Mouse (Mus musculus): ENCODE measurements around the gene Cdc73. TPM values are rescaled to one million over a fixed set of nuclear protein-coding genes. Genes with fewer than 3 reads are reported as not detected.

Gene Cdc73
- polyA plus RNA-seq, 1 experiment from 2014 or later: 26.5 TPM

DNA sequence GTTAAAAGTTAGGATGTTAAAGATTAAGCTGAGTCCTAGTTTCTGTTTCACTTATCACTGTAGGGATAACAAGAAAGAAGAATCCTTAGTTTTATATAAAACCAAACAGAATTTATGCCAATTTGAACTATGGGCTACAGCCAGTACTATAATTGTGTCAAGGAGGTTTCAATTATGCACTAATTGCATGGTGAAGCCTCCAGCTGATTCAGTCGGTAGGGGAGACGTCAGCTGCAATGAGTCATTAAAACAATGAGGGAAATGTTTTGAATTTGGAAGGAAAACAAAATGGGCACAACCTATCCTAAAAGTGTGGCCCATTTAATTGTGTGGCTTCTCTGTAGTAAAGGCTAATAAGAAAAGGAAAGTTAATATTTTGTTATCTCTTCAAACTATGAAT is 82.9 kb downstream of the Cdc73 start:
- ATAC-seq (ENCODE audit: insufficient read depth, low FRiP score, low read depth): no peak
- 0 out of 2 replicates have a peak, but pooled peaks cover 3% of the 10 kb centered on the region for H3K36me3 ChIP-seq
- no peak overlapping the region for H3K4me3 ChIP-seq (replicated peaks)
- no peaks in the 10 kb centered on the region for H3K27me3 ChIP-seq (replicated peaks)
- H3K4me1 ChIP-seq: no peaks in the 10 kb centered on the region
- no peaks in the 10 kb centered on the region for H3K9me3 ChIP-seq
- no peak overlapping the region for H3K9ac ChIP-seq
- H3K4me2 ChIP-seq: no peak overlapping the region
- 75% methylated on average over 2 of the region's 2 CpGs for WGBS
- no peak overlapping the region for H3K27ac ChIP-seq

DNA sequence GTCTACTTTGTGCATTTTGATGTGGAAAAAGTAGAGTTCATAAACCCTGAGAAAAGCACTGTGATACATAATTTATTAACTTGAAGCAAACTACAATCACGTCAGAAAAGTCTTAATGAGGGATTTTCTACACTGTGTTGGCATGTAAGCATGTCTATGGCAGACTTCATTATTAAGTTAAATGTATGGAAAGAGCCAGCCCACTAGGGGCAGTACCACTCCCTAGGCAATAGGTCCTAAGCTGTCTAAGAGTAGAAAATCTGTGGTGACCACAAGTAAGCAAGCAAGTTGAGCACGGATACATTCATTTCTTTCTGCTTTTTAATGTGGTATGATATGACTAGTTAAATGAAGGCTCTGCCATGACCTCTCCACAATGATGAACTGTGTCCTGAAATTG is 89.8 kb downstream of the Cdc73 start:
- Histone ChIP-seq H3K36me3 (0 out of 2 replicates have a peak, but pooled peaks cover 3% of the 10 kb centered on the region), H3K27me3 (replicated peaks) (no peaks in the 10 kb centered on the region), H3K27ac (no peak overlapping the region), H3K4me3 (replicated peaks) (no peak overlapping the region), H3K4me1 (no peaks in the 10 kb centered on the region), H3K9me3 (no peaks in the 10 kb centered on the region), H3K9ac (no peak overlapping the region), H3K4me2 (no peak overlapping the region)
- WGBS: 92% methylated on average over 2 of the region's 2 CpGs
- ATAC-seq (ENCODE audit: insufficient read depth, low FRiP score, low read depth): no peak

DNA sequence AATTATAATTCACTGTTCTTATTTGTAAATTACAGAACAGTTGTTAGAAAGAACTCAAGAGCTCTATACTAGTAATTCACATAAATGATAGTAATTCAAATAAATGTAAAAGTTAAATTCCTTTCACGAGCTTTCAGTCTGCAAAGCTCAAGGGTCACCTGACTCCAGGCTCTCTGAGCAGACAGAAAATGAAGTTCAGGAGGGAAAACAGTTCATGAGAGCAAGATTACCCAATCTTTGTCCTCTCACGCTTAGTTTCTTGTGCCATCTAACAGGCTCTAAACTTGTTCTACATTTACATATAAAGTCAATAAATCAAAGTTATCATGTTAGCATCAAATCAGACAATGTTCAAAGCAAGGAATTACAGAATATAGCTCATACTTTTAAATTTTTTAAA is 93.8 kb downstream of the Cdc73 start:
- Histone ChIP-seq H3K27ac (no peak overlapping the region), H3K9me3 (no peaks in the 10 kb centered on the region), H3K27me3 (replicated peaks) (no peaks in the 10 kb centered on the region), H3K4me3 (replicated peaks) (no peak overlapping the region), H3K4me1 (no peaks in the 10 kb centered on the region), H3K9ac (no peak overlapping the region), H3K36me3 (no peaks in the 10 kb centered on the region), H3K4me2 (no peak overlapping the region)
- 78% methylated on average over 2 of the region's 2 CpGs for WGBS
- ATAC-seq (ENCODE audit: insufficient read depth, low FRiP score, low read depth): no peak

DNA sequence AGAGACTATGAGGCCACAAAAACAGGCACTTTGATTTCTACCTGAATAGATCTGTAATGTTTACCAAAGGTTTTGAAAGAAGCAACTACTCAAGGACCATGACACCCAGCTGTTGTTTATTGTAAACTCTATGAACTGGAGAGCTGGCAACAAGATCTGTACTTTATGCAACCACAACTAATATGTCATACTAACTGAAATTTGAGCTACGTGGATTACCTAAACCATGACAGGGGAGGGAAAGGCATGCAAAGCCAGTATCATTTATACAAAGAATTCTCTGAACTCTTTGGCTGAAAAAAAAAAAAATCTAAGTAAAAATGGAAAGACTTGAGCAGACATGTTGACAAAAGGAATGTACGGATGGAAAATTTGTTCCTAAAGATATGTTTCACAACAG is 105.8 kb downstream of the Cdc73 start:
- Histone ChIP-seq H3K4me1 (no peaks in the 10 kb centered on the region), H3K36me3 (no peaks in the 10 kb centered on the region), H3K9ac (no peak overlapping the region), H3K27ac (no peak overlapping the region), H3K4me2 (no peak overlapping the region), H3K27me3 (replicated peaks) (no peaks in the 10 kb centered on the region), H3K9me3 (no peaks in the 10 kb centered on the region), H3K4me3 (replicated peaks) (no peak overlapping the region)
- WGBS: 74% methylated on average over 2 of the region's 2 CpGs
- ATAC-seq (ENCODE audit: insufficient read depth, low FRiP score, low read depth): no peak

DNA sequence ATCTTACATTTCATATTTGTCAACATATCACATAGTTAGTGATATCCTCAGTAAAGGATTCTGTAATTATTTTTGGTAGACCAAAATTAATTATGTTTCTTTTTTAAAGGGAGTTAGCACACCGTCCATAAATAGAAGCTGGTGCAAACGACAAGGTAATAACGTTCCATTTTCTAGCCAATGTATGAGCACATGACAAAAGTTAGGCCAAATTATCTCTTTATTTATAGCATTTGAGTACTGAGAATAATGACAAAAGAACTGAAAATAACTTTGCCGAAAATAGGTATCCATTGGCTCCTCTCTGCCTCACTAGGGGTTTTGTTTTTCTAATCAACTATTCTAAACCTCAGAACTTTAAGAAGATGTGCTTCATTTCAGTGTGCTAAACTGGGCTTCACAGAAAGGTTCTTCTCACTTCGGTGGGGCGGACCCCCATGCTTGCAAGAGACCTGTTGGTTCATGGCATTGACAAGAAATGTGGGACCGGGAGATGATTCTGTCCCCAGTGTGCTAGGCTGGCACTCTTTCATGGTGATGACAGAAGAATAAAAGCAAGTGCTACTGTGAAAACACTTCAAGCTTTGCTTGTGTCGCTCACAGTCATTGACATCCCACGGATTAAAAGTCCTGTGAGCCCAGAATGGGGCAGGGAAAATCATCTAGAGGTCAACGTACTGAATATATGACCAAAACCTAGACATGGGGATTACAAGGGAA is 125.7 kb downstream of the Cdc73 start:
- Histone ChIP-seq H3K27me3 (replicated peaks) (no peaks in the 10 kb centered on the region), H3K4me2 (no peak overlapping the region), H3K4me3 (replicated peaks) (no peak overlapping the region), H3K4me1 (no peaks in the 10 kb centered on the region), H3K9me3 (no peaks in the 10 kb centered on the region), H3K9ac (no peak overlapping the region), H3K36me3 (no peaks in the 10 kb centered on the region), H3K27ac (no peak overlapping the region)
- ATAC-seq (ENCODE audit: insufficient read depth, low FRiP score, low read depth): no peak
- WGBS: 83% methylated on average over 10 of the region's 10 CpGs

DNA sequence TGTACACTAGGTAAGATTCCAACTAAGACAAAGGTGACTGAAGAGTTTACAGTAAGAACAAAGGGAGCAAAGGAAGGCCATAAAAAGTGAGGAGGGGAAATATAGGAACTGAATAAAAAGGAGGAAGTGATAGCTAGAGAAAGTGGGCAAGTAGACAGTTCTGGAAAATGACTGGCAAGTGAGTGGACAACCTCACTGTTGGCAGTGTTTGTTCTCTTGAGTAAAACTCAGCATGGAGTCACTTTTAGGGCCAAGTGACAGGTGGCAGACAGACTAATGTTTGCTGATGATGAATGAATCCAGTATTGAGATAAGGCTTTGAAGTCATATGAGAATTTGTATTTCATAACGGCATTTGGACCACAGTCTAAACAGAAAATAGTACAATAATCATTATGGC is 144.5 kb downstream of the Cdc73 start:
- no peaks in the 10 kb centered on the region for H3K27me3 ChIP-seq (replicated peaks)
- H3K27ac ChIP-seq: no peak overlapping the region
- H3K9ac ChIP-seq: no peak overlapping the region
- WGBS: 62% methylated on average over 1 of the region's 1 CpGs
- no peaks in the 10 kb centered on the region for H3K36me3 ChIP-seq
- H3K9me3 ChIP-seq: no peaks in the 10 kb centered on the region
- no peaks in the 10 kb centered on the region for H3K4me1 ChIP-seq
- no peak for ATAC-seq (ENCODE audit: insufficient read depth, low FRiP score, low read depth)
- no peak overlapping the region for H3K4me3 ChIP-seq (replicated peaks)
- H3K4me2 ChIP-seq: no peak overlapping the region

DNA sequence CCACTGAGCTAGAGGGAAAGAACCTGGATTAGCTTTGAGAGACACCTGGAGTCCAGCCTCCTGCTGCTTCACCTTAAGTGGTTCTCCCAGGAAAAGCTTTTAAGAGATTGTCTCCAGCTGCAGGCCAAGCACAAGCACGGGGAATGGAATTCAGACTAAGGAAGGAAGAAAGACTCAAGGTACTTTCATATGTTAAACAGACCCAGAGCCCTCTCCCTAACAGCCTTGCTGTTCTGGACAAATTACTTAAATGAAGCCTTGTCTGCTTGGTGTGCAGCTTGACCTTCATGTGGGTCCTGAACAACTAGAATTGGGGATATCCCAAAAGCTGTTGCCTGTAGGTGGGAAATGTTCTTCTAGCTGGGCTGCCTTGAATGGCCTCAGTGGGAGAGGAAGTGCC is 147.2 kb downstream of the Cdc73 start:
- Histone ChIP-seq H3K4me2 (no peak overlapping the region), H3K4me1 (no peaks in the 10 kb centered on the region), H3K27ac (no peak overlapping the region), H3K36me3 (no peaks in the 10 kb centered on the region), H3K4me3 (replicated peaks) (no peak overlapping the region), H3K9ac (no peak overlapping the region), H3K9me3 (no peaks in the 10 kb centered on the region), H3K27me3 (replicated peaks) (no peaks in the 10 kb centered on the region)
- ATAC-seq (ENCODE audit: insufficient read depth, low FRiP score, low read depth): no peak
- 8% methylated on average over 1 of the region's 1 CpGs for WGBS

DNA sequence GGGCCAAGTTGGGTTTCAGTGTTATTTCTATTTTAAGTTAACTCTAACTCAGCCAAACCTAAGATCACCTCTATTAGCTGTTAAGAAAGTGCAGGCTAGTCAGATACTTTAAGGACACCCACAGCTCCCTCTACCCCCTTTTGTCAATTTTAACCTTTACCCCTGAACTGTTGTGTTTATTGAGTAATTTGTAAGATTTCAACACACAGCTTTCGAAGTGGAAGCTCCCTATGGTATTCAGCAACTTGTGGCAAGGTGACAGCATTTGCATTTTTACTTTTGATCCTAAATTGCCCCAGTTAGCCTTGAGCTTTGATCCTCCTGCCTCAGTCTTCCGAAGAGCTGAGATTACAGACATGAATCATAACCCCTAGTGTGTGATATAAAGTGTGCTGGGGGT is 148.1 kb downstream of the Cdc73 start:
- no peaks in the 10 kb centered on the region for H3K36me3 ChIP-seq
- H3K27me3 ChIP-seq (replicated peaks): no peaks in the 10 kb centered on the region
- WGBS: 46% methylated on average over 2 of the region's 2 CpGs
- H3K4me3 ChIP-seq (replicated peaks): no peak overlapping the region
- H3K27ac ChIP-seq: no peak overlapping the region
- no peaks in the 10 kb centered on the region for H3K9me3 ChIP-seq
- H3K9ac ChIP-seq: no peak overlapping the region
- H3K4me2 ChIP-seq: no peak overlapping the region
- H3K4me1 ChIP-seq: no peaks in the 10 kb centered on the region
- no peak for ATAC-seq (ENCODE audit: insufficient read depth, low FRiP score, low read depth)

Other genes starting within 250 kb of the Cdc73 start
- 0.28 and 0.37 TPM in 2 replicates for gene B3galt2, start 62.2 kb downstream of the Cdc73 start, polyA plus RNA-seq (2015; fragmentation: Nextera tagmentation; extraction: Ambion mirVana)
- gene Glrx2, start 13.4 kb upstream of the Cdc73 start, polyA plus RNA-seq (2015; fragmentation: Nextera tagmentation; extraction: Ambion mirVana): 98.3 and 104 TPM in 2 replicates
- gene Trove2, start 74.2 kb upstream of the Cdc73 start, polyA plus RNA-seq (2015; fragmentation: Nextera tagmentation; extraction: Ambion mirVana): 14.0 and 14.7 TPM in 2 replicates
- gene Uchl5, start 74.4 kb upstream of the Cdc73 start, polyA plus RNA-seq (2015; fragmentation: Nextera tagmentation; extraction: Ambion mirVana): 113 and 119 TPM in 2 replicates